Mouse (Mus musculus) retina, postnatal 1 day (tissue): ENCODE measurements around the gene C1qtnf9.

Experiments
- DNase-seq: peaks from one replicate; pipeline ENCODE4 v3.0.0-alpha.2; 2012

Gene C1qtnf9

DNA sequence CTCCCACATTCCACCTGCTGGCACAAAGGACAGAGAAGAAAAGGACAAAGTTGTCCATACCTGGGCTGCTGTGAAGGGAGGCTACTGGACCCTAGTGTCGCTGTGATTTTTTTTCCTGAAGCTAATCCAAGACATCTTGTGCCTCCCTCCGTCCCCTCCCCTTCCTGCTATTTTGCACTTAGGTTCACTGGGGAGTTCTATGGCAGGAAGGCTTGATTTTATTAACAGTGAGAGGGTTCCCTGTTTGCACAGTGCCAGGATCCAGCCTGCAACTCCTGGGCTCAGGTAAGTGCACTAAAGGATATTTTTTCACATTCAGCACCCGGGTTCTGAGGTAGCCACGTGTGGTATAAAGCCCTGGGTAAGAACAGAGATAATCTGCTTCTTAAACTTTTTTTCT is at the start of gene C1qtnf9:
Gene C1qtnf9 (plus strand): TSS at position 251 of the 400 bp plus-strand sequence.
- DNase-seq: no peak

- no peak for DNase-seq
These were observed 46.6 kb upstream of the C1qtnf9 start for GRCm38 (mm10) chr14:60721304-60721703.

DNA sequence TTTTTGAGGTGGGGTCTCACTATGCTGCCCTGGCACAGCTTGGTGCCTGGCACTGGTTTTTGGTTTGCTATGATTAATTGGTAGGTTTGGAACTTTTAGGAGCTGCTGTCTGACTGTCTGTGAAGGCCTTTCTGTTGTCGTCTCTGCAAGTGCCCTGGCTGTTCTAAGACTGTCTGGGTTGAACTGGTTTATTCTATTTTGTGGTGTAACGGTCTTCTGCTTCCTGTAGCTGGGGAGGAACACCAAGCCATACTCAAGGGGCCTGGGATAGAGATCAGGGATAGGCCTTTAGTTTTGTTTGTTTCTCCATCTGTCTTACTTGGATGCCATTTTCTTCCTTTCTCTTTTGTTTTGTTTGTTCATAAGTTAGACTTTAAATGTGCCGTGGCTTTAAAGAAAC is 46.0 kb upstream of the C1qtnf9 start:
- DNase-seq: no peak

DNA sequence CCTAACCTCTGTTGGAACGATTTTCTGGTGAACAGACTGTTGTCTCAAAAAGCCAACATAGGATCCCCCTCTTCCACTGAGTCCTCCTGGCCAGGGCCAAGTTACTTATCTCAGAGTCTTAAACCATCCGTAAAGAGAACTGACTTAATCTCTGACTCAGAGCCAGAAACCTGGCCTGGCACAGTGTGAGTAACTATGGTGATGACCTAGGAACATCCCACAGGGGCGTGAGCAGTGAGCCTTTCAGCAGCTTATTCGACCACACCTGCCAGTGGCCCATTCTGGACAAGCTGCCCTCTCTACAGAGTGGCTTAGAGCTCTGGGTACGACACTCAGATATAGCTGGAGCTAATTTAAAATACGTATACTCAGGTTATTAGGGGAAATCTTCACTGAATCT is 41.8 kb upstream of the C1qtnf9 start:
- peak; percentile 70 for DNase-seq

GRCm38 (mm10) chr14:60727130-60727529 is 40.8 kb upstream of the C1qtnf9 start:
- DNase-seq: no peak

GRCm38 (mm10) chr14:60732081-60732480 is 35.9 kb upstream of the C1qtnf9 start:
- DNase-seq: no peak

GRCm38 (mm10) chr14:60732787-60733186 is 35.1 kb upstream of the C1qtnf9 start:
- DNase-seq: no peak

GRCm38 (mm10) chr14:60733706-60734105 is 34.2 kb upstream of the C1qtnf9 start:
- no peak for DNase-seq

DNA sequence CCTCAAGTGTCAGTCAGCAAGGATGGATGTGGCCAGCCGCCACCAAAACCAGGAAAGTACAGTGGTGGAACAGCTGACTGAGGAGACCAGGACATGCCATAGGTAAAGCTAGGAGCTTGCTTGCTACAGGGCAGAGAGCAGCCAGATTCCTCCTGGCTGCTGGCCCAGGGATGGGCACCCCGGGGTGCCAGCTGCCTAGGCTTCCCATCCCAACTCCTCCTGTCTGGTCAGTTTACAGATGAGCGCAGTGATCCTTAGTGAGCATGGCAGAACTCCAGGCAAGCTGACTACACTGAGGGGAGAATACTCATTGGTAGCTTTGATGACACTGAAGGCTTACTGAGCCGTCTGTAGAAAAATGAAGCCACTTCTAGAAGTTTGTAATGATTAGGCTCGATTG is 32.7 kb upstream of the C1qtnf9 start:
- DNase-seq: peak; percentile 77

- DNase-seq: no peak
These were observed 31.9 kb upstream of the C1qtnf9 start for GRCm38 (mm10) chr14:60735848-60736547.

- peak; percentile 39 for DNase-seq
These were observed 31.2 kb upstream of the C1qtnf9 start for GRCm38 (mm10) chr14:60736591-60737192.

DNA sequence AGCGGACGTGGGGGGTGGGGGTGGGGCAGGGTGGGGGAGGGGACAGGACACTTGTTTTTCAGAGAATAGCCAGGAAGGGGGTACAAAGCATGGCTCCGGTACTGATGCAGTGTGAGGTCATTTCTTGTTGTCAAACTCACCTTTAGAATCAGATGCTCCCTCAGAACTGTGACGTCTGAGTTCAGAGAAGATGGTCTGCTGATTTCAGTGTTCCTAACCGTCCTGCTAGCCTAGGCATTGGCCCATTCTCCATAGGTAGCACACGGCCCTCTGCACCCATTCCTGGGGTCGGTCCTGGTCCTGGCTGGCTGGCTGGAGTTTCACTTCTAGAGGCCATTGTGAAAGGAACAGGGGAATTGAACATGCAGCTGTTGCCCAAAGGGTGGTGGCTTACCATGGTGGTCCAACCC is 30.7 kb upstream of the C1qtnf9 start:
- DNase-seq: no peak

GRCm38 (mm10) chr14:60738434-60738938 is 29.4 kb upstream of the C1qtnf9 start:
- DNase-seq: no peak

GRCm38 (mm10) chr14:60739155-60739554 is 28.8 kb upstream of the C1qtnf9 start:
- peak; percentile 69 for DNase-seq

- DNase-seq: no peak
These were observed 28.3 kb upstream of the C1qtnf9 start for GRCm38 (mm10) chr14:60739616-60740015.

GRCm38 (mm10) chr14:60740507-60740906 is 27.4 kb upstream of the C1qtnf9 start:
- no peak for DNase-seq

DNA sequence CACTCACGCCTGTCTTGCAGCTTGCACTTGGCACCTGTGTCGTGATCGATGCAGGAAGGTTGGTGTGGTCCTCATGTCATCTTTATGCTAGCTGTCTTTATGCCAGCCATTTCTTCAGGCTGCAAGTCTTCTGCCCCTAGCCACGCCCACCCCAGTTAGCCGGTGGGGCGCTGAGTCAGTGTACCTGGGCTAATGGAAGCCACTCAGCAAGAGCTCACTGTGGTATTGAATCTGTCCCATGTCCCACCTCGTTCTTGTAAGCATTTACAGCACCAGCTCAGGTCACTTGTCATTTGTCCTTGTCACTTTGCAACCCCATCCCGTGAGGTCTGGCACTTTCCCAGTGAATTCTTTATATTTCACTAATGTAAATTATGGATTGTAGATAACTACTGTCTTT is 26.9 kb upstream of the C1qtnf9 start:
- no peak for DNase-seq

DNA sequence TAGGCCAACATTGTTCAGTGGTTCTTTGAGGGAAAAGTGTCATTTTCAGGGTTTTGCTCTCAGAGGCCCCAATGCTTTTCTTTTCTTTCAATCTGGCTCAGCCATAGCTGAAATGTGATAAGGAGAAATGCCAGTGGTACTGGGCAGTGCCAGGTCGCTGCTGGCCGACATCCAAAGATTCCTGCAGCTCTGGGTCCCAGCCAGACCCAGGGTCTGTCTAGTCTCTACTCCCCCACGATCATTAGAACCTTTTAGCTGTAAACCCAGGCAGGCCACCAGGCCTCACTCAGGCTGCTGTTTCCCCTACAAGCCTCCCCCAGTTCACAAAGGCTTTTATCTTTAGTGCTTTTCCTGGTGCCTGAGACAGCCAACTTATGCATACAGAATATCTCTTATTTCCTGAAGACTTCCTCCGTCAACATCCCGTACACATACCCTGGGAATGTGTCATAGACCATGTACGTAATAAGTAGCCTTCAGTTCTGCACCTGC is 26.4 kb upstream of the C1qtnf9 start:
- no peak for DNase-seq

- DNase-seq: no peak
These were observed 24.3 kb upstream of the C1qtnf9 start for GRCm38 (mm10) chr14:60743681-60744080.

- no peak for DNase-seq
These were observed 22.7 kb upstream of the C1qtnf9 start for GRCm38 (mm10) chr14:60745201-60745600.

- DNase-seq: no peak
These were observed 21.8 kb upstream of the C1qtnf9 start for GRCm38 (mm10) chr14:60746141-60746540.

DNA sequence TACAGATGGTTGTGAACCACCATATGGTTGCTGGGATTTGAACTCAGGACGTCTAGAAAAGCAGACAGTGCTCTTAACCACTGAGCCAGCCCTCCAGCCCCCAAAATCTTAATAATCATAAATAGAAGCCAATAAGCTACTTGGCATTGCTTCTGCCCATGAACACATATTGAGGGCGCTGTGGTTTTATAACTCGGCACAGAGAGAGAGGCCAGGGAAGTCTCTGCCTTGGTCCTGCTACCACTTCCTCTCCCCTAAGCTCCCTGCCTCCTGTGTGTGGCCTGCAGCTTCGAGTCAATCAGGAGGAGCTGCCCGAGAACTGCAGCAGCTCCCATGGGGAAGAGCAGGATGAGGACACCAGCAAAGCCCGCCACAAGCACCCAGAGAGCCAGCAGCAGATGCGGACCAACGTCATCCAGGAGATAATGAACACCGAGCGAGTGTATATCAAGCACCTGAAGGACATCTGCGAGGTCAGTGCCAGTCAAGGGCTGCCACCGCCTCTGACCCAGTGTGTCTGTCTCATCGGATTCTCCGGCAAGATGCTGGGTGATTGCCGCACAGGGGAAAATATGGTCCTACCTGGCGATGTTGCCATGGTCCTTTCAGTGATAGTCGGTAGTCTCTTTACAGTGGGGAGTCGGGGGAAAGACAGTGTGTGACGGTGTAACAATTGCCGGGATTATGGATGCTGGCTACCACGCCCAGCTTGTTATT is 20.6 kb upstream of the C1qtnf9 start:
- no peak for DNase-seq

DNA sequence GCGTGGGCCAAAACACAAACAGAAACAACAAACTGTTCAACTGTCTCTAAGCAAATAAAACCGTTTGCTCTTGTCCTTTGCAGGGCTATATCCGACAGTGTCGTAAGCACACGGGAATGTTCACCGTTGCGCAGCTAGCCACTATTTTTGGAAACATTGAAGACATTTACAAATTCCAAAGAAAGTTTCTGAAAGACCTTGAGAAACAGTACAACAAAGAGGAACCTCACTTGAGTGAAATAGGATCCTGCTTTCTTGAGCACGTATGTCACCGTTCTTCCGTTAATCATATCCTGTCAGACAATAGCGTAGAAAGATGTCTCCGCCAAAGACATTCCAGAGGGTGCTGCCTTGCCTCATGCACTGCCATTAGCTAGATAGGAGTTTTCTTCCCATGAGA is 18.1 kb upstream of the C1qtnf9 start:
- no peak for DNase-seq

- no peak for DNase-seq
These were observed 16.4 kb upstream of the C1qtnf9 start for GRCm38 (mm10) chr14:60751581-60751980.
